In genomic region chr2:70562011-70562491, GRCm38 (mm10) we compare ENCODE assay signal across 10 mouse cellular contexts. TPM values are rescaled to one million over a fixed set of nuclear protein-coding genes. Genes with fewer than 3 reads are reported as not detected.
DNase-seq lines count a peak whose midpoint lies in the region; ATAC-seq and TF ChIP-seq lines count a peak whose summit lies in the region.
"Had no signal": no experiment of that assay in that cellular context is flagged by ENCODE, and none has a peak within 500 bp of the region (broad histone marks: within the 10 kb centered on the region; RNA-seq: fewer than 3 reads in every experiment).

No protein-coding gene starts in this region.

- H3K27me3 ChIP-seq in intestine, postnatal 0 days (replicated peaks; ENCODE audit: control insufficient read depth, insufficient read depth, low read length): peaks cover 91% of the 10 kb centered on the region

- H3K9ac ChIP-seq in intestine, postnatal 0 days (ENCODE audit: low read depth, low read length): no peak overlapping the region

- no peaks in the 10 kb centered on the region for H3K36me3 ChIP-seq in intestine, postnatal 0 days (ENCODE audit: control insufficient read depth, insufficient read depth)

- H3K4me2 ChIP-seq in intestine, postnatal 0 days (replicated peaks; ENCODE audit: low read depth): no peak overlapping the region; the same call in 1 of the 2 replicates

- ATAC-seq in intestine, postnatal 0 days: no peak

- H3K4me1 ChIP-seq in intestine, postnatal 0 days (replicated peaks; ENCODE audit: control insufficient read depth, insufficient read depth, low read length): no peaks in the 10 kb centered on the region

- peak overlapping the region; percentile 11; the same call in 1 of the 2 replicates for H3K4me3 ChIP-seq in intestine, postnatal 0 days (ENCODE audit: low read depth, low read length)
- H3K4me3 ChIP-seq: erythroblast, embryonic 14.5 days had no signal

- DNase-seq in cerebellum, postnatal 10 days: peak; percentile 53 to 56
- no peak for DNase-seq in cerebellum, adult 8-10 months
- DNase-seq in right cerebral cortex, postnatal 10 days (ENCODE audit: low spot score in 2 of 2): peak; percentile 67 to 73
- no peak for DNase-seq in right cerebral cortex, adult 18-20 months
- peak; percentile 53 for DNase-seq in right cerebral cortex, postnatal 25 days
- DNase-seq in gastrocnemius, postnatal 25 days: no peak
- no peak for DNase-seq in left cerebral cortex, adult 18-20 months (ENCODE audit: low spot score in 2 of 2)

- under 1% methylated on average over 40 of the region's 42 CpGs for WGBS in intestine, postnatal 0 days

- H3K27ac ChIP-seq in intestine, postnatal 0 days (ENCODE audit: low read depth, low read length): no peak overlapping the region

- no peaks in the 10 kb centered on the region for H3K9me3 ChIP-seq in intestine, postnatal 0 days (ENCODE audit: control insufficient read depth)

- TF ChIP-seq CTCF in intestine, postnatal 0 days (IDR thresholded peaks at IDR 0.05; ENCODE audit: low read depth): no peak

RNA-seq across cellular contexts. Expression of gene Gad1, which starts 9.2 kb away (rescaled TPM):
- polyA plus RNA-seq in intestine, postnatal 0 days (2015; fragmentation: Nextera tagmentation; extraction: Ambion mirVana): 0.12 TPM in 1 of 2 replicates, not detected in the other
- total RNA-seq in gastrocnemius, postnatal 25 days (2021): under 1 TPM; 0.19 to 0.74 TPM
- 100 to 1,000 TPM; 368 to 442 TPM for total RNA-seq in left cerebral cortex, adult 18-20 months (2021)
- polyA plus RNA-seq: C2C12; erythroblast, embryonic 14.5 days had no signal

RNA-seq across cellular contexts. Expression of gene Erich2, which starts 53.4 kb away (rescaled TPM):
- polyA plus RNA-seq in intestine, postnatal 0 days (2015; fragmentation: Nextera tagmentation; extraction: Ambion mirVana): 0.94 and 1.3 TPM in 2 replicates
- not detected for total RNA-seq in gastrocnemius, postnatal 25 days (2021)
- under 1 TPM; 0.61 to 0.91 TPM for total RNA-seq in left cerebral cortex, adult 18-20 months (2021)
- polyA plus RNA-seq: erythroblast, embryonic 14.5 days had no signal

Comparison
In these comparisons a context has a peak if more than half of its experiments do, and no peak if none do; other contexts are left out.
1. DNase-seq: peak in cerebellum, postnatal 10 days (2 of 2), right cerebral cortex, postnatal 10 days (2 of 2) and right cerebral cortex, postnatal 25 days (single experiment); none in cerebellum, adult 8-10 months (single experiment), right cerebral cortex, adult 18-20 months (single experiment), gastrocnemius, postnatal 25 days (single experiment) and left cerebral cortex, adult 18-20 months (0 of 2).
2. RNA of gene Gad1, which starts 9.2 kb away (total RNA-seq): 368 to 442 TPM in left cerebral cortex, adult 18-20 months; 0.19 to 0.74 TPM in gastrocnemius, postnatal 25 days; every median in the first group is over 100 times any median in the second.